Mouse (Mus musculus): ENCODE measurements at regions not wholly inside any gene's neighbourhood (a gene's known extent, or its start where the extent isn't known, plus 50 kb on each side); places are given as distances from the start of the nearest gene placed in this dataset.

- DNase-seq (ENCODE audit: low read depth, low spot score) = no peak
Measured at GRCm38 (mm10) chr13:54895981-54896380, 53.2 kb upstream of the Unc5a start.

Data from embryo, embryonic 11.5 days (tissue).